Mouse (Mus musculus): ENCODE measurements around the gene Exd2.

GRCm38 (mm10) chr12:80470206-80470605, 7.3 kb downstream of the Exd2 start:
- TF ChIP-seq CTCF (conservative IDR thresholded peaks at IDR 0.05; ENCODE audit: low read length), result no peak
- no peak for TF ChIP-seq POU5F1 (IDR thresholded peaks at IDR 0.05; ENCODE audit: borderline replicate concordance, low read length)

Measured in E14TG2a.4 (cell line).